Mouse (Mus musculus) left cerebral cortex, adult 2 months (tissue): ENCODE measurements around the gene Lypd5. TPM values are rescaled to one million over a fixed set of nuclear protein-coding genes. Genes with fewer than 3 reads are reported as not detected.

Experiments
- DNase-seq, 2 experiments: peaks; one replicate each; pipeline ENCODE4 v3.0.0; 2021 to 2022; ENCODE audit warnings: low spot score in 2 of 2, mixed read lengths in 1 of 2; ENCODE audit errors: extremely low spot score in 1 of 2
- H3K27ac ChIP-seq: fragments of 200-600 bp; 2 replicates; pipeline ENCODE4 v1.8.1; 2022
- H3K4me3 ChIP-seq: fragments of 200-600 bp; 2 replicates; pipeline ENCODE4 v1.8.1; 2022
- CTCF ChIP-seq: fragments of 200-600 bp; IDR thresholded peaks from 2 replicates; pipeline ENCODE4 v1.8.1; 2022; ENCODE audit warnings: antibody characterized with exemption, mild to moderate bottlenecking, moderate library complexity
- intact Hi-C: fragments of 180-260 bp; cut with DNase I; formaldehyde crosslinking; loops from one replicate; pipeline ENCODE4 v1.15.1; 2025
- long read RNA-seq, 2 experiments: library from polyadenylated mRNA; stranded (forward); transcript quantifications; one replicate each; pipeline ENCODE4 v2.0.0; 2021; ENCODE audit warnings: borderline mapping rate in 2 of 2
- total RNA-seq, 2 experiments: library from RNA; stranded (reverse); gene quantifications; 2 replicates each; pipeline ENCODE4 v1.2.3; 2021

Gene Lypd5
- total RNA-seq: not detected
- long read RNA-seq, experiment 1: 0 reads
- long read RNA-seq, experiment 2: 0 reads

GRCm38 (mm10) chr7:24348896-24349295 lies at the start of gene Lypd5:
TSS of gene Lypd5 (plus strand) at chr7:24349196.
- no peak within 1 kb of the TSS for H3K27ac ChIP-seq
- no peak for TF ChIP-seq CTCF
- no peak within 1 kb of the TSS for H3K4me3 ChIP-seq
- intact Hi-C loops: no loop called here
- DNase-seq: no peak

- peak in 1 of 2 experiments; percentile 27 for DNase-seq
- TF ChIP-seq CTCF: no peak
- Histone ChIP-seq H3K27ac (peak overlapping the region; percentile 85), H3K4me3 (peak overlapping the region; percentile 66)
- intact Hi-C loops: loop anchor here (1.0 to 2.0 kb wide), 3 partner anchors 17 to 92 kb away; partner anchors contain the start of genes Zfp93 and Zfp94
These were observed 49.0 kb upstream of the Lypd5 start for GRCm38 (mm10) chr7:24299823-24300481.

- no peak for TF ChIP-seq CTCF
- peak within 1 kb of the TSS; percentile 66 for H3K4me3 ChIP-seq
- peak within 1 kb of the TSS; percentile 32; the same call in 1 of the 2 replicates for H3K27ac ChIP-seq
- no peak for DNase-seq
- intact Hi-C loops: loop anchor here (2.0 kb wide), 1 partner anchor 16 kb away; the partner anchor contains the start of gene Zfp94
These were observed 48.2 kb upstream of the Lypd5 start, which contains the start of gene Zfp61 for GRCm38 (mm10) chr7:24300771-24301282. TSS of gene Zfp61 (minus strand) at chr7:24301232.

- Histone ChIP-seq H3K4me3 (peak overlapping the region; percentile 78), H3K27ac (peak overlapping the region; percentile 90)
- intact Hi-C loops: loop anchor here (1.0 to 10.0 kb wide), 4 partner anchors 15 to 1439 kb away; partner anchors contain the start of genes Hnrnpul1, Zfp112, Zfp235 and Zfp61
- no peak for TF ChIP-seq CTCF
- no peak for DNase-seq
These were observed 33.0 kb upstream of the Lypd5 start for GRCm38 (mm10) chr7:24315726-24316566.

- intact Hi-C loops: loop anchor here (1.0 to 10.0 kb wide), 4 partner anchors 16 to 1438 kb away; partner anchors contain the start of genes Hnrnpul1, Zfp112, Zfp235 and Zfp61
- Histone ChIP-seq H3K4me3 (peak within 1 kb of the TSS; percentile 78), H3K27ac (peak within 1 kb of the TSS; percentile 90)
- DNase-seq: peak; percentile 96 to 97
- no peak for TF ChIP-seq CTCF
These were observed 32.4 kb upstream of the Lypd5 start, which contains the start of gene Zfp94 for GRCm38 (mm10) chr7:24316567-24317092. TSS of gene Zfp94 (minus strand) at chr7:24316666.

- no peak overlapping the region for H3K4me3 ChIP-seq
- no peak for DNase-seq
- no peak overlapping the region for H3K27ac ChIP-seq
- intact Hi-C loops: loop anchor here (5.0 to 10.0 kb wide), 2 partner anchors 187 to 1436 kb away; partner anchors contain the start of genes Hnrnpul1 and Zfp235
- TF ChIP-seq CTCF: no peak
These were observed 30.1 kb upstream of the Lypd5 start for GRCm38 (mm10) chr7:24318942-24319341.

GRCm38 (mm10) chr7:24322593-24322992 lies 26.4 kb upstream of the Lypd5 start:
- no peak overlapping the region for H3K27ac ChIP-seq
- no peak for DNase-seq
- intact Hi-C loops: no loop called here
- H3K4me3 ChIP-seq: no peak overlapping the region
- TF ChIP-seq CTCF: no peak

- no peak for DNase-seq
- peak overlapping the region; percentile 31; the same call in 1 of the 2 replicates for H3K4me3 ChIP-seq
- H3K27ac ChIP-seq: peak overlapping the region; percentile 4; the same call in 1 of the 2 replicates
- no peak for TF ChIP-seq CTCF
- intact Hi-C loops: no loop called here
These were observed 23.8 kb upstream of the Lypd5 start for GRCm38 (mm10) chr7:24325197-24325596.

- peak; percentile 54 to 72 for DNase-seq
- Histone ChIP-seq H3K27ac (peak overlapping the region; percentile 67), H3K4me3 (peak overlapping the region; percentile 31)
- intact Hi-C loops: no loop called here
- TF ChIP-seq CTCF: no peak
These were observed 23.3 kb upstream of the Lypd5 start for GRCm38 (mm10) chr7:24325675-24326128.

- peak overlapping the region; percentile 36; the same call in 1 of the 2 replicates for H3K27ac ChIP-seq
- peak overlapping the region; percentile 31; the same call in 1 of the 2 replicates for H3K4me3 ChIP-seq
- TF ChIP-seq CTCF: no peak
- intact Hi-C loops: no loop called here
- DNase-seq: peak in 1 of 2 experiments; percentile 18
These were observed 22.5 kb upstream of the Lypd5 start for GRCm38 (mm10) chr7:24326273-24327135.
